Comparison of ENCODE assay signal across 17 mouse cellular contexts in genomic region chr8:125722675-125723074, GRCm38 (mm10). TPM values are rescaled to one million over a fixed set of nuclear protein-coding genes. Genes with fewer than 3 reads are reported as not detected.
DNase-seq lines count a peak whose midpoint lies in the region; ATAC-seq lines count a peak whose summit lies in the region.
"Had no signal": no experiment of that assay in that cellular context is flagged by ENCODE, and none has a peak within 500 bp of the region (broad histone marks: within the 10 kb centered on the region; RNA-seq: fewer than 3 reads in every experiment).

No protein-coding gene starts in this region.

- DNase-seq in gastrocnemius, adult 18-20 months (ENCODE audit: low spot score), result peak; percentile 53
- DNase-seq in gastrocnemius, postnatal 10 days, result no peak
- peak; percentile 76 for DNase-seq in kidney, adult 9 months
- peak; percentile 84 for DNase-seq in fibroblast of lung, adult 2 months (ENCODE audit: low read depth)
- peak; percentile 14 for DNase-seq in heart, postnatal 25 days (ENCODE audit: low spot score)
- no peak for DNase-seq in embryo, embryonic 11 days
- DNase-seq: cerebellum, adult 18-20 months; layer of hippocampus, adult 9-11 months; right cerebral cortex, postnatal 4 days had no signal

- no peaks in the 10 kb centered on the region for H3K27me3 ChIP-seq in kidney, embryonic 16.5 days (ENCODE audit: insufficient read depth, low read length)
- H3K27me3 ChIP-seq: embryonic facial prominence, embryonic 12.5 days; hindbrain, embryonic 13.5 days; neural tube, embryonic 13.5 days; Patski had no signal

- ATAC-seq in kidney, embryonic 16.5 days (ENCODE audit: low FRiP score, low TSS enrichment), result no peak
- no peak for ATAC-seq in activated CD4-positive, CD25-positive, alpha-beta regulatory T cell, adult 4 months
- ATAC-seq: intestine, embryonic 16.5 days; Patski had no signal

- no peaks in the 10 kb centered on the region for H3K36me3 ChIP-seq in kidney, embryonic 16.5 days (ENCODE audit: insufficient read depth, low read length)
- H3K36me3 ChIP-seq: embryonic facial prominence, embryonic 12.5 days; hindbrain, embryonic 13.5 days; neural tube, embryonic 13.5 days had no signal

- H3K4me1 ChIP-seq in kidney, embryonic 16.5 days (ENCODE audit: insufficient read depth, low read length), result peaks cover 22% of the 10 kb centered on the region
- H3K4me1 ChIP-seq: embryonic facial prominence, embryonic 12.5 days; neural tube, embryonic 13.5 days had no signal

- H3K4me3 ChIP-seq in kidney, embryonic 16.5 days (ENCODE audit: low read length), result no peak overlapping the region
- H3K4me3 ChIP-seq: embryonic facial prominence, embryonic 12.5 days; heart, adult 2 months; hindbrain, embryonic 13.5 days; neural tube, embryonic 13.5 days had no signal

- no peaks in the 10 kb centered on the region for H3K9me3 ChIP-seq in kidney, embryonic 16.5 days (ENCODE audit: low read length)
- H3K9me3 ChIP-seq: embryonic facial prominence, embryonic 12.5 days; hindbrain, embryonic 13.5 days; neural tube, embryonic 13.5 days had no signal

- no peak overlapping the region for H3K4me2 ChIP-seq in kidney, embryonic 16.5 days (replicated peaks; ENCODE audit: low read depth, low read length)
- H3K4me2 ChIP-seq: embryonic facial prominence, embryonic 12.5 days; hindbrain, embryonic 13.5 days; neural tube, embryonic 13.5 days had no signal

- intact Hi-C loops in heart, postnatal 25 days (cut with DNase I), result loop anchor here (5.0 kb wide), 1 partner anchor 55 kb away; the partner anchor contains the start of gene Map10

- 64% methylated on average over 7 of the region's 7 CpGs for WGBS in kidney, embryonic 16.5 days

- H3K9ac ChIP-seq in kidney, embryonic 16.5 days (replicated peaks; ENCODE audit: low read length), result no peak overlapping the region
- H3K9ac ChIP-seq: embryonic facial prominence, embryonic 12.5 days; hindbrain, embryonic 13.5 days; neural tube, embryonic 13.5 days had no signal

- no peak overlapping the region for H3K27ac ChIP-seq in kidney, embryonic 16.5 days (ENCODE audit: low read length)
- H3K27ac ChIP-seq: embryonic facial prominence, embryonic 12.5 days; heart, adult 2 months; hindbrain, embryonic 13.5 days; neural tube, embryonic 13.5 days had no signal

RNA-seq across cellular contexts. Expression of gene Ntpcr, which starts 7.1 kb away (rescaled TPM):
- total RNA-seq in gastrocnemius, adult 18-20 months (2021), result 10 to 100 TPM in 1 of 2 experiments, 1 to 10 TPM in 1; 9.9 to 10.2 TPM
- 10 to 100 TPM; 16.5 to 18.6 TPM for total RNA-seq in gastrocnemius, postnatal 10 days (2021)
- 30.3 and 30.8 TPM in 2 replicates for polyA plus RNA-seq in kidney, embryonic 16.5 days (2015; fragmentation: Nextera tagmentation; extraction: Ambion mirVana)
- total RNA-seq in heart, postnatal 25 days (2021), result 10 to 100 TPM; 16.0 TPM
- polyA plus RNA-seq in activated CD4-positive, CD25-positive, alpha-beta regulatory T cell, adult 4 months (2017; shearing (Covaris generic)), result 10 to 100 TPM; 31.1 to 34.3 TPM

RNA-seq across cellular contexts. Expression of gene Map10, which starts 53.1 kb away (rescaled TPM):
- 1 to 10 TPM; 2.0 to 2.6 TPM for total RNA-seq in gastrocnemius, adult 18-20 months (2021)
- total RNA-seq in gastrocnemius, postnatal 10 days (2021), result 1 to 10 TPM; 3.6 to 4.1 TPM
- polyA plus RNA-seq in kidney, embryonic 16.5 days (2015; fragmentation: Nextera tagmentation; extraction: Ambion mirVana), result 6.7 and 7.3 TPM in 2 replicates
- 1 to 10 TPM; 5.2 to 5.8 TPM for total RNA-seq in heart, postnatal 25 days (2021)
- under 1 TPM; 0.17 to 0.46 TPM for polyA plus RNA-seq in activated CD4-positive, CD25-positive, alpha-beta regulatory T cell, adult 4 months (2017; shearing (Covaris generic))
- polyA plus RNA-seq: Patski had no signal

Comparison
In these comparisons a context has a peak if more than half of its experiments do, and no peak if none do; other contexts are left out.
1. DNase-seq: peak in gastrocnemius, adult 18-20 months (single experiment), kidney, adult 9 months (single experiment), fibroblast of lung, adult 2 months (single experiment) and heart, postnatal 25 days (single experiment); none in gastrocnemius, postnatal 10 days (single experiment) and embryo, embryonic 11 days (single experiment).